Mouse (Mus musculus) forelimb bud, embryonic 11.5 days (tissue): ENCODE data around the gene Sdccag8.
A peak's percentile ranks its signal among the peaks of the same experiment; 100 is the strongest.

Experiments used
- DNase-seq: peaks from one replicate; pipeline ENCODE4 v3.0.0-alpha.2; 2012; ENCODE audit warnings: low read depth, low spot score

Sdccag8 gene

DNA sequence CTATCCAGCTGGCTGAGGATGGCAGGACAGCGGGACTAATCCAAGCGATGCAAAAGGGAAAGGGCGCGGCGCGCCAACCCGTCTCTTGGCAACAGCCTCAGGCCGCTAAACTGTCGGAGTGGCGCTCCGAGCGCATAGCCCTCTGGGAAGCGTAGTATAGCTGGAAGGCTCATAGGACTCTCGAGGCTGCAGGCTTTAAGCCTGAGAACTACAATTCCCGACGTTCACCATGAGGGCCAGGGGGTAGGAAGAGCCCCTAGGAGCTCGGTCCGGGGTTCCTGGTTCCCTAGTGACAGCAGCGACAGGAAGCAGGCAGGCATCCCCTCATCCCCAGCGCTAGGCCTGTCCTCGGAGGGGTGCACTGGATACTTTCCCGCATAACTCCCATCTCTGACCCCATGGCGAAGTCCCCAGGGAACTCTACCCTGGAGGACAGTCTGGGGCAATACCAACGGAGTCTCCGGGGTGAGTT, at the start of gene Sdccag8:
Sdccag8 (plus strand) TSS at position 70 of the 472 bp plus-strand sequence.
- peak; percentile 96 for DNase-seq

DNA sequence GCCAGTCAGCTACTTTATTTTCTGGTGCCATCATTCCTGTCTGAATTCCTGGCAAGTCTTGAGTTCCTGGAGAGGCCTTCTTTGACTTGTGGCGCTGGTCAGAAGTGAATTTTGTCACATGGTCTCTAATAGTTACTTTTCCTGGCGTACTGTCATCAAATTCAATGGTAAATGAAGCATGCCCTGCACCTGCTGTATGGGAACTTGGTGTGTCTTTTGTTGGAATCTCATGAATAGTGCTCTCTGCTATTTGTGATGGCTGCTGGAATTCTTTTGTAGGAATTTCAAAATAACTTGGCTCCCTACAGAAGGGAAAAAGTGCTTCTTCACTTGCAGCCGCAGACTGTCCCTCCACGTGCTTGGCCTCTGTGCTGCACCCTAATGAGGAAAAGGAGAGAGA, 39.9 kb upstream of the Sdccag8 start:
- no peak for DNase-seq

DNA sequence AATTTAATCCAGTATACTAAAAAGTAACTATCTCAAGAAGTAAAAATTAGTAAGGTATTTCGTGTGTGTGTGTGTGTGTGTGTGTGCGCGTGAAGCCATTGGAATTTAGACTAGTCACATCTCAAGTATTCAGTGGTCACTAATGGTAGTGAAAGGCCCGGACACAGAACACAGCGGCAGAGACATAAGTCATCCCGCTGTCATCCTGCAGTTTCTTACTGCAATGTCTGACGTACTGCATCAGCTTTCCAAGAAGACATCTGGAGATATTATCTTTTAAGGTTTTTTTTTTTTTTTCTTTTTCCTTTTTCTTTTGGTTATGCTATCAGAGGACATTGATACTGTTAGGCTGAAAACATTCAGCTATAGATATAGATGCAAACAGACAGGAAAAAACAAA, 25.1 kb upstream of the Sdccag8 start:
- DNase-seq, result no peak

DNA sequence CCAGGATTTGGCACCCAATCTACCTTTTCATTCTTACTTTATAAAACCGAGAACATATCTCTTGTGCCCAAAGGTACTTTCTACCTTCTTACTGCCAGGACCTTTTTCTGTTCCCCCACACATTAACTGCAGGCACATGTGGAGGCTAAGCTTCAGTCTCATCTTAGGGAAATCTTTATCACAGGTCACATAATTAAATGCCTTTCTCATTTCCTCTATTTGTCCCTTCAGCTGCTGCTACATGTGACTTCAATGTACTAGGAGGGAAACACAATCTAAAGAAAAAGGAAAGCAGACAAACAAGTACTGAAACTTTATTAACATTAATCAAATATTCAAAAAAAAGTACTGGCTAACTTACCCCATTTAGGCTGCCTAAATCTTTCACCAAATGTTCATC, 22.3 kb upstream of the Sdccag8 start:
- no peak for DNase-seq

DNA sequence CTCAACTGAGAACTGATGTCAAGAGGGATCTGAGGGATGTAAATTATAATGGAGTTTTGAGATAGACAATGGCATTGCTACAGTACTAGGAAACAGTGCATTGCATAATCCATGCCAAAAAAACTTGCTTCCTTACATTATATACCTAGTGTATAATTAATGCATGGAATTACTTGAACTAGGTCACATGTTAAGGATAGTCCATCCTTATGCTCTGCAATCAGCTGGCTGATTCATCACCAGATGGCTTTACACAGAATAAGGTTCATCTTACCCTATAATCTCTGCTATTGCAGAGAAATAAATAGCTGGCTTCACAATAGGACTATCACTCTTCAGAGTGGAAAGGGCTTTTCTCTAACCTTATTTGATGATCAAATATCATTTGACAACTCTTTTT, 15.8 kb upstream of the Sdccag8 start:
- no peak for DNase-seq

DNA sequence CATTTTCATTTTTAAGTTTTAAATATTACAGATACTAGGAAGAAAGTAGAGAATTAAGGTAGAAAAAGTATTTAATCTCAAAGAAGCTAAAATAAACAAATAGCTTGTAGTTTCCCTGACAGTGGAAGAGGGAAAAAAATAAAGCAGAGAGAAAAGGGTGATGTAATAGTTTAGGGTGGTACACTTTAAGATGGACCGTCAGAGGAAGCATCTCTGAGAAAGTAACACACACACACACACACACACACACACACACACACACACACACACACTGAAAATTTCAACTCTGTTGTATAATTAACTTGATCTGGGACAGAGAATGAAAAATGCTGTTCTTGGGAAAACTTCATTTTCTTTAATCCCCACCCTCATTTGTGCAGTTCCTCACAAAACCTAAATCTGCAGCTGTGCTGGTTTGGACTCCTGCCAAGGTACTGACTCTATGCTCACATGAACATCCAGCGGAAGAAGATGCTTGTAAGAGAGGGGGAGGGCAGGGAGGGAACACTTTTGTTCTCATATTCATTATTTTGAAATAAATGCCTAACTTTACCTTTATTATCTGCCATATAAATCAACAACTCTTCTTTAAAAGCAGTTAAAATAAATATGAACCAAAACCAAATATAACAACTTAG, 13.6 kb upstream of the Sdccag8 start:
- DNase-seq, result peak; percentile 12

DNA sequence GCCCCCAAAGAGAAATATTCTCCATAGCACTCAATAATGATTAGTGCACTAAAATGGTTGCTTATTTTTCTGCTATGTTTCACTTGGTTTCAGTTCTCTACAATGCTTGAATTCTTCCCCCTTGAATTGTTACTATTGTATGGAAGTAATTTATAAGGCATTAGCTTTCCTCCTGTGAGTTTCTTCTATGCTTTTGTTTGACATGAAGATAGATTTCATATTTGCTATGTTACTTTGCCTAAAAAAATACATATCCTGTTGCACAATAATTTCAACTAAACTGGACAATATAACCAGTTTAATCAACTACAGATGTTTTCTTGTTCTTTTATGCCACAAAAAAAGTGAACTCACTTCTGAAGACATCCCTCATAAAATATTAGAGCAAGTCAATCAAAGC, 4.3 kb upstream of the Sdccag8 start:
- DNase-seq, result no peak

DNA sequence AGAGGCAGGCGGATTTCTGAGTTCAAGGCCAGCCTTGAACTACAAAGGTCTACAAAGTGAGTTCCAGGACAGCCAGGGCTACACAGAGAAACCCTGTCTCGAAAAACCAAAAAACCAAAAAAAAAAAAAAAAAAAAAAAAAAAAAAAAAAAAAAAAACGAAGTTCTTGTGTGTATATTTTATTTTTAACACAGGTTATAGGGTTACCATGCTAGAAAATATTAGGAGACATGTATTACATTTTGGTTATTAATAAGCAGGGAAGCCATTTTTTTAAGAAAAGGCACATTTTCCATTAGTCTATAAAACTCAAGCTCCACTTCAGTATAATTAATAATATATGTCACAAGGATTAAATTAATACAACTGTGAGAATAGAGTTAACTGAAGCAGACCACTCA, 2.6 kb upstream of the Sdccag8 start:
- no peak for DNase-seq

DNA sequence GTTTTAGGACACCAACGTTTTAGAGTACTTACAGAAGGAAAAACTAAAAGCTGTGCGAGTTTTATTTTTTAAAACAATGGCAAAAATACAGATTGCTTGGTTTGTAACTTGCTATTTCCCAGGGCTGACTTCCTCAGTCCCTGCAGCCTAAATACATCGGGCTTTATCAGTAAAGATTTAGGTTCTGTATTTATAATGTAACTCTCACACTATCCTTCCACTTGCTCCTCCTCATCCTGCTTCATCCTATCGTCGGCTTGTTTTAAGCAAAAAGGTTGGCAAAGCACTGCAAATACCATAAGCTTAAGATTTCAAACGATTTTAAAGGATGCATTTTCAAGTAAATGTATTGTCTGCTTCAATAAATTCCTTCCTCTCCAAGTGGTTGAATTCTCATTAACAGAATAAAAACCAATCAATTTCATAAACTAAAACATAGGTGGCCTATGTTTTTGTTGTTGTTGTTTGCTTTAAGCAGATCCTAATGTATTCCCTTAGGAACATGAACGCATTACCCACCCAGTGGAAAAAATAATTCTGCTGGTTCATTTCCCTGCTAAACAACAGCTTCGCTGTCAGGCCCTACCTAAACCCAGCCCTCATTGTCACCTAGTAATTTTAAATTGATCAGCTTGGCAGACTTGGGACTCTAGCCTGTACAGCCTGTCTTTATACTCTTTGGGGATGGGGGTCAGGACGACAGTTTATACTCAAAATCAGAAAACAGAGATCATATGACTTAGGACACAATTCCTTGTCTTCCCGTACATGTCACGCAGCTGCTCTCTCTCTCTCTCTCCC, 1.8 kb upstream of the Sdccag8 start:
- DNase-seq, result no peak

DNA sequence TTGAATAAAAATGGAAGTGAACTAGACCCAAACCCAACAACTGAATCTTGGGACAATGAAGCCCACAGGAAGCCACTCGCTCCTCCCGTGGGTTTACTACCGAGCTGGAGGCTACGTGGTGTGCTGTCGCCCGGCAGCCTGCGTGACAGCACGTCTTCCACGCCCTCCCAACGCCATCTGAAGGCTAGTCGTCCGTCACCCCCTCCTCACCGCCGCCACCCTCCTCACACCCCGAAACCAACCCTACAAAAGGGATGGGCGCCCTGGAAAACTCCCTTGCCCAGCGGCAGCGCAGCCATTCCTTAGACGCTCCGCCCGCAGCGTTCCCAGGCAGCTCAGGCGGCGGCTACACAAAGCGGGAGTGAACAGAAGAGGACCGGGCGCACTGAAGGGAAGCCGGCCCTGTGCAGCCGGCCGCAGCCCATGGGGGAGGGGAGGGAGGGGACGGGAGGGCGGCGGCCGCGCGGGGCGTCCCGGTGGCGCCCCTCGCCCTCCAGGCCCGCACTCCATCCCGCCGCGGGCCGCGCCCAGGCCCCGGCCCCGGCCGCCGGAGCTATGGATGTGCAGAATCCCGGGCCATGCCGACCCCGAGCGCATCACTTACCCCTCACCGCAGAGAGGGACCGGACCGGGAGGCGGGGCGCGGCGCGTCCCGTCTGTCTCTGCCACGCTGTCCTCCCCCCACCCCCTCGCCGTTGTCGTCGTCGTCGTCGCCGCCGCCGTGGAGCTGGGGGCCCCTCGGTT, 996 bp upstream of the Sdccag8 start:
- peak; percentile 52 for DNase-seq

DNA sequence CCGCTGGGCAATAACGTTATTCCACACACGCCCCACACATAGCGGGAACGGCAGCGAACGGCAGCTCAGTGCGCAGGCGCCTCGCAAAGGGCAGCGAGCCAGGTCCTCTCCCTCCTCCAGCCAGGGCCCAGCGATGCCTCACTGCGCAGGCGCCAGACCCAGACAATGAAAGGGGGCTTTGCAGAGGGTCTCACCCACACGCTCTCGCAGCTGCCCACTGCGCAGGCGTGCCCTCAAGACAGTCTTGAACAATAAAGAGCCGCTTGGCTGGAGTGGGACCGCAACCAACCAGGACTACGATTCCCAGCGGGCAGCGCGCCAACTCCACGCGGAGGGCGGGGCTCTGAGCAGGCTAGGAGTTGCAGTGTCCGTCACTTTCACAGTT, 432 bp upstream of the Sdccag8 start, which contains the start of gene Cep170:
Cep170 (minus strand) TSS at position 32 of the 385 bp plus-strand sequence.
- peak; percentile 99 for DNase-seq

DNA sequence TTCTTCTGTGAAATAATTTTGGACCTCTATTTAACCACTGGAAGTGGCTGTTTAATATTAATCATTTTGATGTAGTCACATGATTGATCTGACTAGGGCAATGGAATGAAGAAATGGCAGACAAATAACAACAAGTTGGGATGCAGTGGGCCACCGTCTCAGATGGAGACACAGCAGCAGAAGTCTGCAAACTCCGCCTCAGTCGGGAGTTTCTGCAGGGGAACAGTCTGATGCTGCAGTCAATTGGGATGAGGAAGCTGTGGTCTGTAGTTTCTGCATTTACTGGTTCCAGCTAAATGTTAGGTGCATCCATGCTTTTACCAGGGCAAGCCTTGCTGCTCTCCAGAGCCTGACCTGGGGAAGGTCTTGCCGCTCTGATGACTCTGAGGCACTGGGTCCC, 2.3 kb downstream of the Sdccag8 start:
- no peak for DNase-seq

DNA sequence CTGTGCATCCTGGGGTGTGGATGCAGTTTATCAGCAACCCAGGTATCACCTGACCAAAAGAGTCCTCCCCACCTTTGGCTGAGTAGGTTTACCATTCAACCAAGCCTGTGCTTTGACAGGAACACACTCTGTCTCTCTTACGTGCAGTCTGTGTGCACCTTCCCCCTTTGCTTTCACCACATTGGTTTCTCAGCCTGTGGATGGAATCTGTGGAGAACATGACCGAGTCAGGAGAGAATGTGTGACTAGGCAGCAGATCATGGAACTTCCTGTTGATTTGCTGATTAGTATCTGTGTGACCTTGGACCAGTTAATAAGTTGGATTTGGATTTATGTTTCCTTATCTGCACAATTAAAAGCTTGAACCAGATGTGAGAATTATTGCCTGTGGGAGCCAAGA, 3.7 kb downstream of the Sdccag8 start:
- DNase-seq, result no peak

DNA sequence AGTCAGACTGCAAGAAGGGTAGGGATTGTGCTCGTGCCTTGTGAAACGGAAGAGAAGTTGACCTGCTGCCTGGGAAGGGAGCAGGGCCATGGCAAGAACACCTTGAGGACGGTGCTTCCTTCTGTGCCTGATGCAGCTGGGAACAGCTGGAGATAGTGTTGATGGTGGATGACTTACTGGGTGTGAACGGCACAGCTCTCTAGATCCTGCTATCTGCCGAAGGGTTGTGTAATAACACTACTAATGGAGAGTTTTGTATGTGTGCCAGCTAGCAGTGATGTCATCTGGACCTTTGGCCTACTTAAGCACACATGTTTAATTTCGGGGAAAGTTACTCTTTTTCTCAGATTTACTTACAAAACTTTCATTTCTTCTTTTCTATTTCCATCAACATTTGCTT, 4.3 kb downstream of the Sdccag8 start:
- DNase-seq, result no peak

DNA sequence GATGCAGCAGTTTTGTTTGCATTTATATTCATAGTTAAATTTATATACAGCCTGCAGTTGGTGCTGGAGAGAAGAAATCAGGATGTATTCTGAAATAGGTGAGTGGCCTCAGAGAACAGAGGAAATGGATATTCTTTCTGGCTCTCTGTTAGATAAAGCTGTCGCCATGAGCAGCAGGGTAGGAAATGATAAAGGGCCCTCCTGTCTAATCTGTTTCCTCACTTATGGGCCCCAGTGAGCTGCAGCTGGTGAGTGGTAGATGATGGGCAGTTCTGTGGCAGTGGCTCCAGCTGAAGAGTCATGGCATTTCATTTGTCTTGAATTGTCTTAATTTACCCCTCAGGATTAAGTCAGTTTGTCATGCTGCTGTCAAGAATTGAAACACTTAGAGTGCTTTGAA, 7.5 kb downstream of the Sdccag8 start:
- no peak for DNase-seq

DNA sequence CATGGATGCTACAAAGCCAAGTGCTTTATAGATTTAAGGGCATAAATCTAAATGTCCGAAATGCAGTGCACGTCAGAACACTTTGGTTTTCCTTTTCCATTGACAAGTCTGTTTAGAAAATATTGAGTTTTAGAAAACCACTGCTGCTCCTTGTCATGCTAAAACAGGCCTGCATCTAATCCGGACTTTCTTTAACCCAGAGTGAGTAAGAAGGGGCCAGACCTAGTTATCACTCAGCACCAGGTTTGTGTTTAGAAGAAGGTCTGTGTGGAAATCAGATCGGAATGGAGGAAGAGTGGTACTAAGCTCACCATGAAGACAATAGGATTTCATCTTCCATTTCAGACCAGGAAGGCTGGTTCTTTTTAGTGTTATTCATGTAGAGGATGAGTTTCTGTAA, 8.5 kb downstream of the Sdccag8 start:
- no peak for DNase-seq

DNA sequence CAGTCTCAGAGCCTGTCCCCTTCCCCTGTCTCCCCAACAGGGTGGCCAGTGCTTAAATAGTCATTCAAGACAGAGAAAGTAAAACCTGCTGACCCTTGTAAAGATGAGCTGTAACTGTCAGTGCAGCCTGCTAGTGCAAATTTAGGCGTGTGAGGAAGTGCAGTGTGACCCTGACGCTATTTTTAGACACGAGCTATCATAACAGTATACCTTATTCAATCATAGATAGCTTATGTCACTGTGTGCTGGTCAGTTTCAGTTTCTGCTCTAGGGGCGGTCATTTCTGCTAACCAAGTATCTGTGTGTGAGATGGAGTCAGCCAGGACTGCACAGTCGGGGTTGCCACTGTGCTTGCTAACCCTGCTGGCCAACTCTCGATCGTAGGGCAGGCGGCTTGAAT, 9.4 kb downstream of the Sdccag8 start:
- DNase-seq, result no peak

DNA sequence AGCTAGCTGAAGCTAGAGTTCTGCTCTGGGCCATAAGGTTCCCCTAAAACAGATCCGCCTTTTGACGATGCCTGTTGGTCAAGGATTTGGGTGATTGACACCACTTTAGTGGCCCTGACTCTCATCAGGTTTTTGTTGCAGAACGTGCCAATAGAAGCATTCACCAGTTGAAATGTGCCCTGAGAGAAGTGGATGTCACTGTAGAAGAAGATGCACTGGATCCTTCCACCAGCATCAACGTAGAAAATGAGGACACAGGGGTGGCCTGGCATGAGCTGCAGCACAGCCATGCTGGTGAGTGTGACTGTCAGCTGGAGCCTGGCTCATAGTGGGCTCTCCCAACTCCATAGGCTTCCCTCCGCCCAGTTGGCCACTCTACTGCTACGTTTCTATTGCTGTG, 10.2 kb downstream of the Sdccag8 start:
- no peak for DNase-seq

DNA sequence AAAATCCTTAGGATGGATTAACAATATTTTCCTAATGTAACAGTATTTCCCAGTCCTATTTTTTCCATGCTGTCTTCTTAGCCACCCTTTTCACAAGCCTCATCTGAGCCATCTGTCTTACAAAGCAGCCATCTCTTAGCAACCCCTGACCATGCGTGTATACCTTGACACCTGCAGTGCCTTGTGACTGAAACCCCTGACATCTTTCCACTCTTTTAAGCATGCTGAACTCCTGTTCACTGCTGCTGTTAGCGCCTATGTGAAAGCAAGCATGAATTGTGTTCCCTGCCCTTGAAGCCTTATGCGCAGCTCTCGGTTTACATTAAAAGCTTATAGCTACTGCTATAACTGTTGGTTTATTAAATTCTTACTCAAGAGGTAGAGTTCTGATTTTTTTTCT, 10.6 kb downstream of the Sdccag8 start:
- no peak for DNase-seq

DNA sequence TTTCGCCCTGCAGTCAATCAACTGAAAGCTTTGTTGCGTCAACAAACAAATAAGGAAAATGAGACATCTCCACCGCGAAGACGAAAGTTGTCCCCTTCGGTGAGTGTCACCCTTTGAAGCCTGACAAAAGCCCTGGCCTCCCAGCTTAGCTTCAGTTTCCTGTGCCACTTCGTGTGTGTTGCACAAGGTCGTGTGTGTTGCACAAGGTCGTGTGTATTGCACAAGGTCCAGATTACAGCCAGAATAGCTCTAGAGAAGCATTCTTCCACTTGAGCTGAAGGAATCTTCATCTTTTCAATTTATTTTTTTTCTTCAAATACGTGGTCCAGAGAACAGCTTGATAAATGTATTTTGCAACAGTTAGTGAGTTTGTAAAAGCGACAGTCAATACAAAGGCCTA, 11.7 kb downstream of the Sdccag8 start:
- DNase-seq, result no peak

DNA sequence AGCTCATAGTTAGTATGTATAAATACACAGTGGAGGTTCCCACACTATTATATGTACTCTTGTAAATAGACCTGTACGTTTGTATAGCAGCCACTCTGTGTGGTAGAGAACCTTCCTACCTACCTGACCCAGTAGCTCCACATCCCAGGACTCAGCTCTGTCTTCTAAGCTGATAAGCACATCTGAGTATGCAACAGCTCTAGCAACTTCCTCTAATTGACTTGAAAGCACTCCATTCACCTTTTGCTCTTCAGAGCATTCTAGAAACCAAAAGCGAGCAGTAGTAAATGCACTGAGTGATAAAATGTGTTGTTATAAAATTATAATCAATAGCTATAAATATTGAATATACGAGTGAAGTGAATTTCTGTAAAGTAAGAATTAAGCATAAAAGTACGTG, 12.5 kb downstream of the Sdccag8 start:
- no peak for DNase-seq

DNA sequence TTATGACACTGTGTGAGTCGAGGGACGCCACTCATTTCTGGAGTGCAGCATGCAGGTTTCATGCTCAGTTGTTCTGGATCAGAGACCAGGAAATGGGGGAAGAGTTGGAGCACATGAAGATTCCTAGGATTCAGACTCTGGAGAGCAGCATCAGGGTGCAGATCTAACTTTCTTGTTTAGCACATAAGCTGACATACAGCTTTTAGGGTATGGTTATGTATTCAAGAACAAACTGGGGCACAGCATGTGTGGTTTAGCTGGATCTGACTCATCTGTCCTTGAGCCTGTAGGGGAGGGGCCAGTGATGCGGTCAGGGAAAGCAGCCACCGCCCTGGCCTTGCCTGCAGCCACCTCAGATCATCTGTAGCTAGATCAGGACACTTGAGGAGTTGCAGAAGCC, 12.9 kb downstream of the Sdccag8 start:
- no peak for DNase-seq
